Mouse (Mus musculus) erythroblast, embryonic 14.5 days (primary cell): ENCODE measurements around the gene 1700029P11Rik.

Experiments
- GATA1 ChIP-seq: IDR thresholded peaks from 2 replicates; pipeline ENCODE4 v1.6.1; 2012; ENCODE audit warnings: low read length, inconsistent platforms, mixed read lengths
- TAL1 ChIP-seq: IDR thresholded peaks from 3 replicates; pipeline ENCODE4 v1.6.1; 2012; ENCODE audit warnings: low read length, inconsistent platforms, mixed read lengths

DNA sequence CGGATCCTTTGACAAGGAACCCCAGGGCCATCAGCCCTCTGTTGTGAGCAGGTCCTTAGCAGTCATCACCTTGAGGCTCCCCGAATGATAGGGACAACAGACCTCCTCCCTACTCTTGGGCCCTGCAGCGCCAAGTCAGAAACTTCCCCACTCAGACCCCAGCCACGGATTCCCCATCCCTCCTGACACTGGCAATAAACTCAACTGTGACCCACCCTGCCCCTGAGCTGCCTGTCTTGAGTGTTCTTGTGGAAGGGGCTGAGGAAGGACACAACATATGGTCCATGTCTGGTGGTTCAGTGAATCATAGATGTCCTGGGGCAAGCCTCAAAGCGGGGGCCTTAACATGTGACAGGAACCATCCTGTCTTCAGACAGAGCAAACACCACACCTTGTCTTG lies 29.6 kb upstream of the 1700029P11Rik start:
- TF ChIP-seq GATA1, result no peak
- no peak for TF ChIP-seq TAL1
